Mouse (Mus musculus): ENCODE measurements around the gene Coq10b. TPM values are rescaled to one million over a fixed set of nuclear protein-coding genes. Genes with fewer than 3 reads are reported as not detected.

Coq10b gene
- total RNA-seq, 1 experiment from 2014 or later: 64.2 TPM

DNA sequence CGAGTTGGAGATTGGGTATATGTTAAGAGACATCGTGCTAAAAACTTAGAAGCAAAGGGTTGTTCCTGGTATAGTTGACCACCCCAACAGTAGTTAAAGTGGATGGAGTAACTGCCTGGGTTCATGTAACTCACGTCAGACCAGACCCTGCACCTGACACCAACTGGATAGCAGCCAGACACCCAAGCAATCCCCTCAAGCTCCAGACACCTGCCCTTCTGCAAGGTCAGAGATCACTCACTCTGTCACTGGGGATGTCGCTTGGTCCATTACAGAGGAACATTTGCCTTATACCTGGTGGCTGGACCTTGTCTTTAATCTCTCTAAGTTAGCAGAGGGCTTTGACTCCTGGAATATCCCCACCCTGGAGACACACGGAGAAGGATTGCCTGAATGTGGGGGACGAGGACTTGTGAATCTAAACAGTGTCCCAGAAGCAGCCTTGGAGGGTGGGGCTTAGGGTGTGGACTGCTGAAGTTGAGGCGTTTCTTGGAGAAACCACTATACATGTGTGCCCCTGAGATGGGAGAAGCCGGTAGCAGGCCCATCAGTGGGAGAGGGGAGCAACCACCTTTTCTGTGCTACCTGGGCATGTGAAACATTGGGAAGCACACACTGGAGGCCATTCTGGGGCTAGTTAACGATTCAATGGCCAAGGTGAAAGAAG lies 54.5 kb downstream of the Coq10b start:
- DNase-seq: no peak

DNA sequence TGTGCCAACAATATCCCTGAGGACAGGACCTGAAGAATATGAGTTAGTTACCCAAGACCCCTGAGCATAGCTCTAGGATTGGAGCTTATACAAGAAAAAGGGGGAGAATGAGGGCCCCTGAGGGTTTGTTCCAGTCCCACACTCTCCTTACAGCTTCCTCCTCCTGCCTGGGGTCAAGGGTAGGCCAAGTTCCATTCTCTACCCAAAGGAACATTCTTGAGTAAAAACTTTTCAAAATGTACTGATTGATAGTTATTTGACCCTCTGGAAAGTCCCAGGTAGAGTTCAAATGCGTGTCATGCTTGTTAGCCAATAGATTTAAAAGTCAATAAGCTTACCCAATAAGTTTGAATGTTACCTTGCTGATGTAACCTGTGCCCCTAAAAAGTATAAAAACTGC lies 55.1 kb downstream of the Coq10b start:
- no peak for DNase-seq

GRCm38 (mm10) chr1:55108473-55108872 lies 55.9 kb downstream of the Coq10b start:
- DNase-seq: no peak

- no peak for DNase-seq
Observed at GRCm38 (mm10) chr1:55109066-55109766, 56.6 kb downstream of the Coq10b start.

Other genes with a start within 250 kb of the Coq10b start
- 13.1 and 20.4 TPM in 2 replicates for gene Ankrd44, start 126.4 kb upstream of the Coq10b start, total RNA-seq (2021)
- gene Sf3b1, start 25.3 kb upstream of the Coq10b start, total RNA-seq (2021): 134 and 161 TPM in 2 replicates
- gene Hspe1, start 35.4 kb downstream of the Coq10b start, total RNA-seq (2021): 656 and 863 TPM in 2 replicates
- gene Hspd1, start 35.5 kb downstream of the Coq10b start, total RNA-seq (2021): 1,323 and 1,476 TPM in 2 replicates
- gene Mob4, start 78.5 kb downstream of the Coq10b start, total RNA-seq (2021): 227 and 289 TPM in 2 replicates
- 15.5 and 20.0 TPM in 2 replicates for gene Rftn2, start 174.0 kb downstream of the Coq10b start, total RNA-seq (2021)
- gene Mars2, start 184.4 kb downstream of the Coq10b start, total RNA-seq (2021): 6.9 and 8.1 TPM in 2 replicates

Measured in adrenal gland, postnatal 25 days (tissue).